Mouse (Mus musculus) olfactory bulb, adult 2 months (tissue): ENCODE measurements around the gene Fcgr2b. TPM values are rescaled to one million over a fixed set of nuclear protein-coding genes. Genes with fewer than 3 reads are reported as not detected.

Experiments used
- H3K27ac ChIP-seq: fragments of 200-500 bp; 2 replicates; pipeline ENCODE4 v1.5.1; 2012; ENCODE audit warnings: low read depth, low read length; ENCODE audit not compliant: insufficient read depth
- H3K4me1 ChIP-seq: fragments of 200-500 bp; 2 replicates; pipeline ENCODE4 v1.6.1; 2012; ENCODE audit warnings: low read length; ENCODE audit not compliant: control insufficient read depth, insufficient read depth
- H3K4me3 ChIP-seq: fragments of 200-500 bp; 2 replicates; pipeline ENCODE4 v1.5.1; 2012; ENCODE audit warnings: mild to moderate bottlenecking, low read depth, low read length, moderate library complexity; ENCODE audit not compliant: insufficient read depth
- CTCF ChIP-seq: fragments of 200-500 bp; IDR thresholded peaks from 2 replicates; pipeline ENCODE4 v1.5.1; 2012; ENCODE audit warnings: low read depth, mild to moderate bottlenecking, low read length, moderate library complexity; ENCODE audit not compliant: insufficient read depth
- POLR2A ChIP-seq: fragments of 200-500 bp; IDR thresholded peaks from 2 replicates; pipeline ENCODE4 v1.6.1; 2012; ENCODE audit warnings: mild to moderate bottlenecking, low read depth, low read length, moderate library complexity; ENCODE audit not compliant: insufficient read depth
- WGBS: fragments of 180-500 bp; shearing (Covaris S2); methylation state at CpG from one replicate; pipeline ENCODE4 v1.1.7; 2018; 5-methylcytosine and 5-hydroxymethylcytosine counted together
- polyA plus RNA-seq: library from polyadenylated mRNA; stranded (reverse); fragments of >200 nt; gene quantifications from 2 replicates; pipeline ENCODE4 v1.2.4, GENCODE M21; 2012; ENCODE audit warnings: low replicate concordance; ENCODE audit not compliant: missing spikeins, insufficient read depth, insufficient read length

Fcgr2b gene
- polyA plus RNA-seq, 1 experiment, result not detected

GRCm38 (mm10) chr1:170939255-170939654 lies 37.1 kb downstream of the Fcgr2b start:
- H3K27ac ChIP-seq, result no peak overlapping the region
- no peak for TF ChIP-seq POLR2A
- H3K4me1 ChIP-seq, result no peaks in the 10 kb centered on the region
- no peak overlapping the region for H3K4me3 ChIP-seq
- 90% methylated on average over 12 of the region's 12 CpGs for WGBS

GRCm38 (mm10) chr1:170934383-170934782 lies 42.0 kb downstream of the Fcgr2b start:
- Histone ChIP-seq H3K27ac (no peak overlapping the region), H3K4me3 (no peak overlapping the region), H3K4me1 (no peaks in the 10 kb centered on the region)
- no peak for TF ChIP-seq CTCF
- no peak for TF ChIP-seq POLR2A
- WGBS, result 80% methylated on average over 2 of the region's 2 CpGs

GRCm38 (mm10) chr1:170933940-170934339 lies 42.4 kb downstream of the Fcgr2b start:
- WGBS, result 85% methylated on average over 1 of the region's 1 CpGs
- Histone ChIP-seq H3K4me3 (no peak overlapping the region), H3K27ac (no peak overlapping the region), H3K4me1 (no peaks in the 10 kb centered on the region)
- no peak for TF ChIP-seq POLR2A
- no peak for TF ChIP-seq CTCF

GRCm38 (mm10) chr1:170933386-170933920 lies 42.9 kb downstream of the Fcgr2b start:
- TF ChIP-seq CTCF (no peak), POLR2A (no peak)
- Histone ChIP-seq H3K27ac (no peak overlapping the region), H3K4me1 (no peaks in the 10 kb centered on the region), H3K4me3 (no peak overlapping the region)
- WGBS, result 69% methylated on average over 6 of the region's 6 CpGs

- no peak overlapping the region for H3K27ac ChIP-seq
- TF ChIP-seq CTCF, result no peak
- TF ChIP-seq POLR2A, result no peak
- no peaks in the 10 kb centered on the region for H3K4me1 ChIP-seq
- no peak overlapping the region for H3K4me3 ChIP-seq
- WGBS, result 82% methylated on average over 3 of the region's 3 CpGs
Measured at GRCm38 (mm10) chr1:170932043-170932442, 44.3 kb downstream of the Fcgr2b start.

- TF ChIP-seq CTCF (no peak), POLR2A (no peak)
- no peaks in the 10 kb centered on the region for H3K4me1 ChIP-seq
- no peak overlapping the region for H3K27ac ChIP-seq
- no peak overlapping the region for H3K4me3 ChIP-seq
- 89% methylated on average over 4 of the region's 4 CpGs for WGBS
Measured at GRCm38 (mm10) chr1:170929245-170929644, 47.1 kb downstream of the Fcgr2b start.

- no peak for TF ChIP-seq CTCF
- no peak for TF ChIP-seq POLR2A
- H3K4me3 ChIP-seq, result no peak overlapping the region
- 51% methylated on average over 2 of the region's 2 CpGs for WGBS
- no peaks in the 10 kb centered on the region for H3K4me1 ChIP-seq
- no peak overlapping the region for H3K27ac ChIP-seq
Measured at GRCm38 (mm10) chr1:170928467-170928866, 47.9 kb downstream of the Fcgr2b start.

- 90% methylated on average over 3 of the region's 3 CpGs for WGBS
- Histone ChIP-seq H3K4me3 (no peak within 1 kb of the TSS), H3K4me1 (no peaks in the 10 kb centered on the region), H3K27ac (no peak within 1 kb of the TSS)
- TF ChIP-seq POLR2A (no peak), CTCF (no peak)
Measured at GRCm38 (mm10) chr1:170927378-170927777, 49.0 kb downstream of the Fcgr2b start, which contains the start of gene Fcrla. TSS of gene Fcrla (minus strand) at chr1:170927583.

GRCm38 (mm10) chr1:170926941-170927340 lies 49.4 kb downstream of the Fcgr2b start:
- Histone ChIP-seq H3K4me3 (no peak overlapping the region), H3K4me1 (no peaks in the 10 kb centered on the region), H3K27ac (no peak overlapping the region)
- 56% methylated on average over 6 of the region's 6 CpGs for WGBS
- TF ChIP-seq CTCF (no peak), POLR2A (no peak)

- TF ChIP-seq POLR2A, result no peak
- TF ChIP-seq CTCF, result no peak
- WGBS, result 76% methylated on average over 6 of the region's 6 CpGs
- Histone ChIP-seq H3K4me3 (no peak overlapping the region), H3K4me1 (no peaks in the 10 kb centered on the region), H3K27ac (no peak overlapping the region)
Measured at GRCm38 (mm10) chr1:170924485-170924884, 51.9 kb downstream of the Fcgr2b start.
